Mouse (Mus musculus) T-helper 2 cell (primary cell): Measurements from ENCODE around the gene Rpl36al.

Source experiments
- in situ Hi-C: fragments of 300-600 bp; cut with MboI, MseI; formaldehyde crosslinking; loops from one replicate; pipeline ENCODE4 v1.15.1; 2025; ENCODE audit warnings: high pct_unique_total_duplicates

Rpl36al gene

GRCm38 (mm10) chr12:69196444-69197377, 12.8 kb upstream of the Rpl36al start, which contains the start of gene Gm49383:
Gene Gm49383, minus strand, starts transcription at chr12:69197104.
- in situ Hi-C loops, result no loop called here

DNA sequence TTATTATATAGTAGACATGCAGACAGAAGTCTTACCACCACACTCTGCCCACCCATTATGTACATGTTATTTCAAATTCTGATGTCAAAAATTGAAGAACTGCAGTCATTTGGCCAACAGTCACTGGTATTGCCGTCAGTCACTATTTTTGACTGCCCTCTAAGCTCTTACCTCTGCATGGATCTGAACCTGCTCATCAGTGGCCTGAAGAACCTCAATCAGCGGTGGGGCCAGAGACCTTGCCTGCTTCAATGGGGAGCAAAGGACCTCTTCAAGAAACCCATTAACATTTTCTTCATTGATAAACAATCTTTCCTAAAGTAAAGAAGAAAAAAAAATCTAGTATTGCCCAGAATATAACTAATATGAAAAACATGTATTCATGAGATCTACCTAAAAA, 8.8 kb upstream of the Rpl36al start:
- in situ Hi-C loops, result no loop called here

- in situ Hi-C loops, result no loop called here
Observed at GRCm38 (mm10) chr12:69191396-69191795, 7.5 kb upstream of the Rpl36al start.

GRCm38 (mm10) chr12:69190522-69190921, 6.6 kb upstream of the Rpl36al start:
- in situ Hi-C loops, result no loop called here

GRCm38 (mm10) chr12:69190074-69190473, 6.2 kb upstream of the Rpl36al start:
- in situ Hi-C loops, result no loop called here

GRCm38 (mm10) chr12:69186811-69187471, 3.1 kb upstream of the Rpl36al start:
- in situ Hi-C loops, result no loop called here

GRCm38 (mm10) chr12:69185371-69185770, 1.5 kb upstream of the Rpl36al start:
- in situ Hi-C loops, result no loop called here

DNA sequence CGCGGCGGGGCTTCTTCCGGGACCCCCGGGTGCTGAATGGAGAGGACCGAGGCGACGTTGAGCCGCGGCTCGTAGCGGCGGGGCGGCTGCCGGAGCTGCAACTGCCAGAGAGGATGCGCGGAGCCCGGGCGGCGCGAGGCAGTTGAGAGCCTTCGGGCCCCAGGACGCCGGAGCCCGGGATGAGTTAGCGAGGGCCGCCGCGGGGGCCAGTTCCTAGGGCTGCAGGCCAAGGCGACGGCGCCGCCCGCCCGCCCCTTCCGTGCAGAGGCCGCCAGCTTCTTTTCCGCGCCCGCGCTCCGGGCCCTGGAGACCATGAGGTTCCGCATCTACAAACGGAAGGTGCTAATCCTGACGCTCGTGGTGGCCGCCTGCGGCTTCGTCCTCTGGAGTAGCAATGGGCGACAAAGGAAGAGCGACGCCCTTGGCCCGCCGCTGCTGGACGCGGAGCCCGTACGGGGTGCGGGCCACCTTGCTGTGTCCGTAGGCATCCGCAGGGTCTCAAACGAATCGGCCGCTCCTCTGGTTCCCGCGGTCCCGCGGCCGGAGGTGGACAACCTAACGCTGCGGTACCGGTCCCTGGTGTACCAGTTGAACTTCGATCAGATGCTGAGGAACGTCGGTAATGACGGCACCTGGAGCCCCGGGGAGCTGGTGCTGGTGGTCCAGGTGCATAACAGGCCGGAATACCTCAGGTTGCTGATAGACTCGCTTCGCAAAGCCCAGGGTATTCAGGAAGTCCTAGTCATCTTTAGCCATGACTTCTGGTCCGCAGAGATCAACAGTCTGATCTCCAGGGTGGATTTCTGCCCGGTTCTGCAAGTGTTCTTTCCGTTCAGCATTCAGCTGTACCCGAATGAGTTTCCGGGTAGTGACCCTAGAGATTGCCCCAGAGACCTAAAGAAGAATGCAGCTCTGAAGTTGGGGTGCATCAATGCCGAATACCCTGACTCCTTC, 736 bp upstream of the Rpl36al start:
- in situ Hi-C loops, result no loop called here

GRCm38 (mm10) chr12:69181800-69182199, 2.1 kb downstream of the Rpl36al start:
- in situ Hi-C loops, result no loop called here

DNA sequence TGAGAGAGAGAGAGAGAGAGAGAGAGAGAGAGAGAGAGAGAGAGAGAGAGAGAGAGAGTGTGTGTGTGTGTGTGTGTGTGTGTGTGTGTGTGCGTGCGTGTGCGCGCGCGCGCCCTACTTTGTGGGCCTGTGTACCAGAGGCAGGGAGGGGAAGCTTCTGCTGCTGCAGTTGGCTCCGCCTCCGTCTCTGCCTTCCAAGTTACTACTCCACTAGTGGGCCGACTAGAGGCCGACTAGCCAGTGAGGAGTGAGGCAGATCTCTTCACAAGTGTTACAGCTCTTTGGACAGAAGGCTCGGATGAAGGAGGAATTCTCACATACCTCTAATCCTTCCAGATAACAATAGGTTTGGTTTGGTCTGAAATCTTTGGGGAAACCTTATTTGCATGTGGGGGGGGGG, 4.5 kb downstream of the Rpl36al start:
- in situ Hi-C loops, result no loop called here

DNA sequence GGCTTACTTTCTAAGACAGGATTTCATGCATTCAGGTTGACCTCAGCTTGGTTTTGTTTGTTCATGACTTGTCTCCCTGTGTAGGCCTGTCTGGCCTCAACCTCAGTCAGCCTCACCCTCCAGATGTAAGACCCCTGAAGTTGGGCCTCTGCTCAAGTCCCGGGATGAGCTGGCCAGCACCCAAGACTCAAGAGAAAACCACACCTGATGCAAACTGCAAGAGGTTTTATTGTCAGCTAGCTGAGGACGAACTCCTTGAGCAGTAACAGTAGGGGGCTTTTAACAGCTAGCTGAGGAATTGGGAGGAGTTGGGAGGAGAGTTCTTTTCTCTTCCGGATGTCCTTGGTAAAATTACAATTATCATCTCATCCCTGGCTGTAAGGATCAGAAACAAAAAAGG, 6.4 kb downstream of the Rpl36al start:
- in situ Hi-C loops, result no loop called here

DNA sequence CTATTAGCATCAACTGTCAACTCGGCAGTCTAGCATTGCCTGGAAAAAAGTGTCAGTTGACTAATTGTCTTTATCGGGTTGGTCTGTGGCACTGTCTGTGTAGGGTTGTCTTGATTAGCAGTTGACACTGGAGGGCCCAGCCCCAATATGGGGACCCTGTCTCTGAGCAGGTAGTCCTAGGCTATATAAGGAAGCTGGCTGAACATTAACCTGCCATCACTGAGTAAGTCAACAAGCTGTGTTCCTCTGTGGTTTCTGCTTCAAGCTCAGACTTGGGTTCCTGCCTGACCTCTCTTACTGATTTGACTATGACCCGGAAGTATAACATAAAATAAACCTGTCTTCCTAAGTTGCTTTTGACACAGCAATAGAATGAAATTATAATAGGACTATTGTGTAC, 7.9 kb downstream of the Rpl36al start:
- in situ Hi-C loops, result no loop called here

GRCm38 (mm10) chr12:69171307-69171706, 12.6 kb downstream of the Rpl36al start:
- in situ Hi-C loops, result loop anchor here (25.0 kb wide), 1 partner anchor 1791 kb away; the partner anchor contains the start of gene Psma3

- in situ Hi-C loops, result loop anchor here (25.0 kb wide), 1 partner anchor 1794 kb away; the partner anchor contains the start of gene Psma3
Observed at GRCm38 (mm10) chr12:69168461-69169106, 15.3 kb downstream of the Rpl36al start, which contains the start of gene Lrr1. Gene Lrr1, plus strand, starts transcription at chr12:69168814.

GRCm38 (mm10) chr12:69167656-69168460, 16.0 kb downstream of the Rpl36al start:
- in situ Hi-C loops, result loop anchor here (25.0 kb wide), 1 partner anchor 1794 kb away; the partner anchor contains the start of gene Psma3

DNA sequence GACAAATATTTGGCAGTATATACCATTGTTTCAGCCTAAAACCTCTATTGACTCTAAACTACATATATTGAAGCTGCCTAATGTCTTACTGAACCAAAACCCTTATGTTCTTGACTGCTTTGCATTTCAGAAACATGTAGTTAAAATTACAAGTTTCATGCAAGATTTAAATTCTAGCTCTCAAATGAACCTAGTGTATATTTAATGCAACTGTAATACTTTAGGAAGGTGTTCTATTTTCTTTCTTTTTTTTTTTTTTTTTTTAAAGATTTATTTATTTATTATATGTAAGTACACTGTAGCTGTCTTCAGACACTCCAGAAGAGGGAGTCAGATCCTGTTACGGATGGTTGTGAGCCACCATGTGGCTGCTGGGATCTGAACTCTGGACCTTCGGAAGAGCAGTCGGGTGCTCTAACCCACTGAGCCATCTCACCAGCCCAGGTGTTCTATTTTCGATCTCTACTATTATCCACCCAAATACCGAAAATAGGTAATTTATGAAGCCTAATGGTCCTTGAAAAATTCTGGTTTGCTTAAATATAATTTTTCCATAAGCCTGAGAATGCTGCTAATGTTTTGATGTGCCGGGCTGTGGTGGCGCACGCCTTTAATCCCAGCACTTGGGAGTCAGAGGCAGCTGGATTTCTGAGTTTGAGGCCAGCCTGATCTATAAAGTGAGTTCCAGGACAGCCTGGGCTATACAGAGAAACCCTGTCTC, 16.9 kb downstream of the Rpl36al start:
- in situ Hi-C loops, result loop anchor here (25.0 kb wide), 1 partner anchor 1795 kb away; the partner anchor contains the start of gene Psma3

DNA sequence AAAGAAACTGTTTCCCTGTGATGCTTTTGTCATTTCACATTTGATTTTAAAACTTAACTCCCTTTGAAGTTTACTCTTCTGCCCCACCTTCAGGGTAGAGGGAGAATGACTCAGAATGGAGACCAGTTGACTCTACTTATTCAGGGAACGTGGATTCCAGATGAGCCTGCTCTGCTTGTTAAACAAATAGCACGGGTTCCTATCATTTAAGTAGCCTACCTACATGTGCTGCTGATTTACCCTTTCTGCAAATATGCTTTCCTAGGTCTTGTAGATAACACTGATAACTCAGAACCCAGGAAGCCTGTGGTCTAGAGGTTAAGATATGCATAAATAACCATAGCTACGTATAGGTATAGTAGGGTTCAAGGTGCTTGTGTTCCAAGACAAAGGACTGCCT, 19.0 kb downstream of the Rpl36al start:
- in situ Hi-C loops, result loop anchor here (25.0 kb wide), 1 partner anchor 1797 kb away; the partner anchor contains the start of gene Psma3

DNA sequence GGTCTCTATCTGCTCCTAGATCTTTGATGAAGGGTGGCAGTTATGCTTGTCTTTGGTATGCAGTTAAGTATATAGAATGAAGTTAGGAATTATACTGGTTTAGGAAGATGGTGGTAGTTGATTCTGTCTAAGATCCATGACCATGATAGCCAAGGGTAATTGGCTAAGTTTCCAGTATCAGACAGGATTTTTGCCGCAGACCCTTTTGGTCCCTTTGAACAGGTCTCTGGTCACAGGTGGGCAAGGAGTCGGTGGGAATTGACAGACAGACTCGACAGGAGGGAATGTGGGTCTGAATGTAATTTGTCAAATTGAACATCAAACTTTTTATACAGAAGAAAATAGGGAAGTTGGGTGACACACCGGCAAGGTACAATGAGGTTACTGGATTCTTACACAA, 20.3 kb downstream of the Rpl36al start:
- in situ Hi-C loops, result loop anchor here (25.0 kb wide), 1 partner anchor 1799 kb away; the partner anchor contains the start of gene Psma3

GRCm38 (mm10) chr12:69160677-69161076, 23.2 kb downstream of the Rpl36al start:
- in situ Hi-C loops, result loop anchor here (25.0 kb wide), 1 partner anchor 1802 kb away; the partner anchor contains the start of gene Psma3
